Mouse (Mus musculus) kidney, postnatal 4 days (tissue): Measurements from ENCODE around the gene Mafk.
A peak's percentile ranks its signal among the peaks of the same experiment; 100 is the strongest.

ENCODE experiments used
- DNase-seq, 2 experiments: peaks; one replicate each; pipeline ENCODE4 v3.0.0; 2021; ENCODE audit warnings: mixed read lengths in 2 of 2

The Mafk gene

GRCm38 (mm10) chr5:139818801-139819200, 27.5 kb downstream of the Mafk start:
- DNase-seq, result peak; percentile 68 to 74

GRCm38 (mm10) chr5:139819538-139820181, 28.3 kb downstream of the Mafk start, which contains the start of gene Tmem184a:
Gene Tmem184a (minus strand): TSS chr5:139819917.
- no peak for DNase-seq

- DNase-seq, result no peak
Observed at GRCm38 (mm10) chr5:139821466-139822459, 30.4 kb downstream of the Mafk start.

- no peak for DNase-seq
Observed at GRCm38 (mm10) chr5:139824531-139824930, 33.2 kb downstream of the Mafk start.

- no peak for DNase-seq
Observed at GRCm38 (mm10) chr5:139825947-139826346, 34.6 kb downstream of the Mafk start.

GRCm38 (mm10) chr5:139826357-139827055, 35.2 kb downstream of the Mafk start, which contains the start of the genes Gm26938 and Psmg3:
Gene Gm26938 (minus strand): TSS chr5:139826407.
Gene Psmg3 (minus strand): TSS chr5:139826885.
- DNase-seq, result peak; percentile 91 to 92

- no peak for DNase-seq
Observed at GRCm38 (mm10) chr5:139827593-139827992, 36.3 kb downstream of the Mafk start.

- no peak for DNase-seq
Observed at GRCm38 (mm10) chr5:139829384-139829783, 38.1 kb downstream of the Mafk start.

GRCm38 (mm10) chr5:139830734-139831133, 39.4 kb downstream of the Mafk start:
- no peak for DNase-seq

- no peak for DNase-seq
Observed at GRCm38 (mm10) chr5:139832125-139832524, 40.8 kb downstream of the Mafk start.

- DNase-seq, result no peak
Observed at GRCm38 (mm10) chr5:139835706-139836105, 44.4 kb downstream of the Mafk start.

GRCm38 (mm10) chr5:139838476-139838892, 47.2 kb downstream of the Mafk start:
- peak; percentile 76 for DNase-seq

- DNase-seq, result no peak
Observed at GRCm38 (mm10) chr5:139839142-139839541, 47.8 kb downstream of the Mafk start.

GRCm38 (mm10) chr5:139849626-139850320, 58.5 kb downstream of the Mafk start:
- peak; percentile 52 to 62 for DNase-seq
